Mouse (Mus musculus) limb, embryonic 11.5 days (tissue): Measurements from ENCODE around the gene Chrna1. TPM values are rescaled to one million over a fixed set of nuclear protein-coding genes. Genes with fewer than 3 reads are reported as not detected.

Source experiments
- ATAC-seq: fragments of 200-750 bp; cut with Nextera tagmentation; 2 replicates; pipeline ENCODE4 v1.8.0; 2017; ENCODE audit warnings: low read depth; ENCODE audit not compliant: insufficient number of reproducible peaks, low FRiP score, low TSS enrichment
- DNase-seq: peaks from one replicate; pipeline ENCODE4 v3.0.0-alpha.2; 2015; ENCODE audit warnings: low spot score
- H3K27ac ChIP-seq: fragments of 300-500 bp; sonication (generic); replicated peaks from 2 replicates; pipeline ENCODE4 v1.5.1; 2014; ENCODE audit warnings: low read depth, mild to moderate bottlenecking, low read length
- H3K27me3 ChIP-seq: fragments of 300-500 bp; sonication (generic); 2 replicates; pipeline ENCODE4 v1.6.1; 2014; ENCODE audit warnings: mild to moderate bottlenecking, low read length, mixed read lengths; ENCODE audit not compliant: control insufficient read depth, insufficient read depth
- H3K36me3 ChIP-seq: fragments of 300-500 bp; sonication (generic); 2 replicates; pipeline ENCODE4 v1.6.1; 2014; ENCODE audit warnings: mild to moderate bottlenecking, low read length, moderate library complexity, mixed read lengths; ENCODE audit not compliant: control insufficient read depth, insufficient read depth
- H3K4me1 ChIP-seq: fragments of 300-500 bp; sonication (generic); 2 replicates; pipeline ENCODE4 v1.6.1; 2014; ENCODE audit warnings: low read length, mixed read lengths; ENCODE audit not compliant: control insufficient read depth, insufficient read depth
- H3K4me2 ChIP-seq: fragments of 300-500 bp; sonication (generic); 2 replicates; pipeline ENCODE4 v1.6.1; 2014; ENCODE audit warnings: low read depth, mild to moderate bottlenecking, moderate library complexity; ENCODE audit not compliant: severe bottlenecking
- H3K4me3 ChIP-seq: fragments of 300-500 bp; sonication (generic); 2 replicates; pipeline ENCODE4 v1.5.1; 2014; ENCODE audit warnings: low read depth, low read length
- H3K9ac ChIP-seq: fragments of 300-500 bp; sonication (generic); 2 replicates; pipeline ENCODE4 v1.6.1; 2014; ENCODE audit warnings: mild to moderate bottlenecking, low read length
- H3K9me3 ChIP-seq: fragments of 300-500 bp; sonication (generic); 2 replicates; pipeline ENCODE4 v1.6.1; 2016; ENCODE audit warnings: low read length; ENCODE audit not compliant: control insufficient read depth
- WGBS: fragments of 180-500 bp; shearing (Covaris S2); extraction: QIAGEN DNeasy Blood & Tissue Kit; methylation state at CpG from one replicate; pipeline ENCODE4 v1.1.7; 2014; 5-methylcytosine and 5-hydroxymethylcytosine counted together
- polyA plus RNA-seq: library from polyadenylated mRNA; unstranded; fragments of >200 nt; fragmentation: Nextera tagmentation; extraction: Ambion mirVana; gene quantifications from 2 replicates; pipeline ENCODE4 v1.2.1, GENCODE M21; 2014

Gene Chrna1
- polyA plus RNA-seq, 1 experiment from 2014 or later, result 3.5 TPM

- H3K9me3 ChIP-seq, result no peaks in the 10 kb centered on the region
- no peak overlapping the region for H3K4me3 ChIP-seq
- no peak overlapping the region for H3K4me2 ChIP-seq
- DNase-seq (peak; percentile 64), ATAC-seq (no peak)
- H3K9ac ChIP-seq, result no peak overlapping the region
- H3K36me3 ChIP-seq, result no peaks in the 10 kb centered on the region
- 2% methylated on average over 2 of the region's 2 CpGs for WGBS
- no peaks in the 10 kb centered on the region for H3K27me3 ChIP-seq
- H3K27ac ChIP-seq, result peak overlapping the region; percentile 5; the same call in 1 of the 2 replicates
- H3K4me1 ChIP-seq, result peaks cover 15% of the 10 kb centered on the region
Observed at GRCm38 (mm10) chr2:73600650-73601049, 20.5 kb upstream of the Chrna1 start.

- DNase-seq, result no peak
- H3K27ac ChIP-seq, result no peak overlapping the region
- no peak overlapping the region for H3K4me3 ChIP-seq
- no peaks in the 10 kb centered on the region for H3K9me3 ChIP-seq
- H3K4me2 ChIP-seq, result no peak overlapping the region
- no peak overlapping the region for H3K9ac ChIP-seq
- peaks cover 20% of the 10 kb centered on the region for H3K4me1 ChIP-seq
- no peaks in the 10 kb centered on the region for H3K36me3 ChIP-seq
- 90% methylated on average over 11 of the region's 11 CpGs for WGBS
- H3K27me3 ChIP-seq, result no peaks in the 10 kb centered on the region
- ATAC-seq, result no peak
Observed at GRCm38 (mm10) chr2:73597772-73598171, 17.6 kb upstream of the Chrna1 start.

GRCm38 (mm10) chr2:73596786-73597185 lies 16.6 kb upstream of the Chrna1 start:
- Histone ChIP-seq H3K4me3 (no peak overlapping the region), H3K27ac (no peak overlapping the region; the same call in 1 of the 2 replicates), H3K9ac (peak overlapping the region; percentile 40; the same call in 1 of the 2 replicates), H3K4me1 (peaks cover 27% of the 10 kb centered on the region), H3K4me2 (peak overlapping the region; percentile 31; the same call in 1 of the 2 replicates), H3K27me3 (0 out of 2 replicates have a peak, but pooled peaks cover 2% of the 10 kb centered on the region), H3K36me3 (no peaks in the 10 kb centered on the region), H3K9me3 (no peaks in the 10 kb centered on the region)
- no peak for ATAC-seq
- 8% methylated on average over 9 of the region's 9 CpGs for whole genome bisulfite sequencing
- DNase-seq, result peak; percentile 48

GRCm38 (mm10) chr2:73596326-73596725 lies 16.2 kb upstream of the Chrna1 start:
- H3K27me3 ChIP-seq, result 0 out of 2 replicates have a peak, but pooled peaks cover 2% of the 10 kb centered on the region
- DNase-seq (no peak), ATAC-seq (no peak)
- H3K9ac ChIP-seq, result no peak overlapping the region
- peaks cover 28% of the 10 kb centered on the region for H3K4me1 ChIP-seq
- no peak overlapping the region; the same call in 1 of the 2 replicates for H3K27ac ChIP-seq
- peak overlapping the region; percentile 31; the same call in 1 of the 2 replicates for H3K4me2 ChIP-seq
- no peak overlapping the region for H3K4me3 ChIP-seq
- no peaks in the 10 kb centered on the region for H3K9me3 ChIP-seq
- WGBS, result 66% methylated on average over 5 of the region's 5 CpGs
- H3K36me3 ChIP-seq, result no peaks in the 10 kb centered on the region

GRCm38 (mm10) chr2:73593101-73593439 lies 12.9 kb upstream of the Chrna1 start:
- H3K4me2 ChIP-seq, result no peak overlapping the region
- no peaks in the 10 kb centered on the region for H3K36me3 ChIP-seq
- no peak for ATAC-seq
- DNase-seq, result no peak
- no peak overlapping the region for H3K9ac ChIP-seq
- H3K9me3 ChIP-seq, result no peaks in the 10 kb centered on the region
- 0 out of 2 replicates have a peak, but pooled peaks cover 2% of the 10 kb centered on the region for H3K27me3 ChIP-seq
- 35% methylated on average over 2 of the region's 2 CpGs for WGBS
- H3K27ac ChIP-seq, result no peak overlapping the region
- no peak overlapping the region for H3K4me3 ChIP-seq
- H3K4me1 ChIP-seq, result peaks cover 34% of the 10 kb centered on the region

- no peaks in the 10 kb centered on the region for H3K36me3 ChIP-seq
- DNase-seq, result no peak
- peaks cover 34% of the 10 kb centered on the region for H3K4me1 ChIP-seq
- no peak overlapping the region for H3K4me2 ChIP-seq
- no peak overlapping the region for H3K27ac ChIP-seq
- WGBS, result 67% methylated on average over 14 of the region's 14 CpGs
- 0 out of 2 replicates have a peak, but pooled peaks cover 2% of the 10 kb centered on the region for H3K27me3 ChIP-seq
- H3K4me3 ChIP-seq, result no peak overlapping the region
- ATAC-seq, result no peak
- H3K9me3 ChIP-seq, result no peaks in the 10 kb centered on the region
- no peak overlapping the region for H3K9ac ChIP-seq
Observed at GRCm38 (mm10) chr2:73592231-73593100, 12.3 kb upstream of the Chrna1 start.

- Histone ChIP-seq H3K27me3 (0 out of 2 replicates have a peak, but pooled peaks cover 2% of the 10 kb centered on the region), H3K4me2 (no peak overlapping the region), H3K9ac (no peak overlapping the region), H3K36me3 (no peaks in the 10 kb centered on the region), H3K4me1 (peaks cover 26% of the 10 kb centered on the region), H3K27ac (no peak overlapping the region), H3K4me3 (no peak overlapping the region), H3K9me3 (no peaks in the 10 kb centered on the region)
- 39% methylated on average over 6 of the region's 6 CpGs for WGBS
- ATAC-seq (no peak), DNase-seq (no peak)
Observed at GRCm38 (mm10) chr2:73591246-73591645, 11.1 kb upstream of the Chrna1 start.

- H3K4me2 ChIP-seq, result peak overlapping the region; percentile 58
- H3K9ac ChIP-seq, result peak overlapping the region; percentile 32; the same call in 1 of the 2 replicates
- WGBS, result 8% methylated on average over 12 of the region's 12 CpGs
- ATAC-seq (peak; percentile 79), DNase-seq (peak; percentile 78)
- H3K27ac ChIP-seq, result no peak overlapping the region
- H3K27me3 ChIP-seq, result 0 out of 2 replicates have a peak, but pooled peaks cover 2% of the 10 kb centered on the region
- no peaks in the 10 kb centered on the region for H3K36me3 ChIP-seq
- H3K4me1 ChIP-seq, result peaks cover 26% of the 10 kb centered on the region
- no peaks in the 10 kb centered on the region for H3K9me3 ChIP-seq
- peak overlapping the region; percentile 21 for H3K4me3 ChIP-seq
Observed at GRCm38 (mm10) chr2:73590106-73590505, 10.0 kb upstream of the Chrna1 start.
